Mouse (Mus musculus) kidney, adult 2 months (tissue): ENCODE results near the gene Cfap100. TPM values are rescaled to one million over a fixed set of nuclear protein-coding genes. Genes with fewer than 3 reads are reported as not detected.

Source experiments
- DNase-seq: peaks from one replicate; pipeline ENCODE4 v3.0.0; 2021
- H3K27ac ChIP-seq: fragments of 200-500 bp; 2 replicates; pipeline ENCODE4 v1.5.1; 2012; ENCODE audit warnings: low read depth, low read length, control low read depth, inconsistent platforms; ENCODE audit not compliant: insufficient read depth
- H3K27me3 ChIP-seq: fragments of 200-500 bp; replicated peaks from 2 replicates; pipeline ENCODE4 v1.6.1; 2012; ENCODE audit warnings: mild to moderate bottlenecking, moderate library complexity, low read length, inconsistent platforms; ENCODE audit not compliant: control insufficient read depth, insufficient read depth
- H3K36me3 ChIP-seq: fragments of 200-500 bp; 2 replicates; pipeline ENCODE4 v1.6.1; 2012; ENCODE audit warnings: mild to moderate bottlenecking, moderate library complexity, low read length, inconsistent platforms; ENCODE audit not compliant: control insufficient read depth, insufficient read depth
- H3K4me1 ChIP-seq: fragments of 200-500 bp; 2 replicates; pipeline ENCODE4 v1.6.1; 2011; ENCODE audit warnings: low read length; ENCODE audit not compliant: control insufficient read depth, insufficient read depth
- H3K4me3 ChIP-seq: fragments of 200-500 bp; 2 replicates; pipeline ENCODE4 v1.5.1; 2011; ENCODE audit warnings: mild to moderate bottlenecking, low read depth, low read length, control low read depth; ENCODE audit not compliant: insufficient read depth
- CTCF ChIP-seq: fragments of 200-500 bp; conservative IDR thresholded peaks from 2 replicates; pipeline ENCODE4 v1.5.1; 2011; ENCODE audit warnings: low read depth, mild to moderate bottlenecking, control low read depth, low read length, moderate library complexity, mixed read lengths; ENCODE audit not compliant: insufficient read depth, insufficient read length
- POLR2A ChIP-seq: fragments of 200-500 bp; IDR thresholded peaks from one replicate; pipeline ENCODE4 v1.6.1; 2011; ENCODE audit warnings: low read depth, low read length, control low read depth
- WGBS: fragments of 180-500 bp; shearing (Covaris S2); methylation state at CpG from one replicate; pipeline ENCODE4 v1.1.7; 2018; 5-methylcytosine and 5-hydroxymethylcytosine counted together
- polyA plus RNA-seq: library from polyadenylated mRNA; depleted of rRNA; stranded (reverse); fragments of >200 nt; gene quantifications from 2 replicates; pipeline ENCODE4 v1.2.3, GENCODE M21; 2012

Gene Cfap100
- polyA plus RNA-seq, 1 experiment: 0.05 TPM

DNA sequence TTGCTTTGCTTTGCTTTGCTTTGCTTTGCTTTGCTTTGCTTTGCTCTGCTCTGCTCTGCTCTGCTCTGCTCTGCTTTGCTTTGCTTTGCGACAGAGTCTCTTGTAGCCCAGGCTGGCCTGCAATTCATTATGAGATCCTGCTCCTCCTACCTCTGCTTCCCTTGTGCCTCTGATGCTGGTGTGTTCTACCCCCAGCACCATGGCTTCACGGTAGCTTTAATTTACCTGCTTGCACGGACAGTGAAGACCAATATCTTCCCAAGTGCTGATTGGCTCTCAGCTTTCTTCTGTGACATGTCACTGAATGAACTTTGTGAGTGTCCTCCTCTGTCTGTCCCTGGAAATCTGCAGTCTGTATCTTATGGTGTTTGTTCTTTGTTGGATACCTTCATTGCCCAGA lies 8.4 kb upstream of the Cfap100 start:
- Histone ChIP-seq H3K27me3 (no peaks in the 10 kb centered on the region), H3K36me3 (no peaks in the 10 kb centered on the region), H3K4me3 (no peak overlapping the region), H3K4me1 (no peaks in the 10 kb centered on the region), H3K27ac (no peak overlapping the region)
- TF ChIP-seq CTCF (no peak), POLR2A (no peak)
- DNase-seq: no peak
- WGBS: 94% methylated on average over 3 of the region's 3 CpGs

DNA sequence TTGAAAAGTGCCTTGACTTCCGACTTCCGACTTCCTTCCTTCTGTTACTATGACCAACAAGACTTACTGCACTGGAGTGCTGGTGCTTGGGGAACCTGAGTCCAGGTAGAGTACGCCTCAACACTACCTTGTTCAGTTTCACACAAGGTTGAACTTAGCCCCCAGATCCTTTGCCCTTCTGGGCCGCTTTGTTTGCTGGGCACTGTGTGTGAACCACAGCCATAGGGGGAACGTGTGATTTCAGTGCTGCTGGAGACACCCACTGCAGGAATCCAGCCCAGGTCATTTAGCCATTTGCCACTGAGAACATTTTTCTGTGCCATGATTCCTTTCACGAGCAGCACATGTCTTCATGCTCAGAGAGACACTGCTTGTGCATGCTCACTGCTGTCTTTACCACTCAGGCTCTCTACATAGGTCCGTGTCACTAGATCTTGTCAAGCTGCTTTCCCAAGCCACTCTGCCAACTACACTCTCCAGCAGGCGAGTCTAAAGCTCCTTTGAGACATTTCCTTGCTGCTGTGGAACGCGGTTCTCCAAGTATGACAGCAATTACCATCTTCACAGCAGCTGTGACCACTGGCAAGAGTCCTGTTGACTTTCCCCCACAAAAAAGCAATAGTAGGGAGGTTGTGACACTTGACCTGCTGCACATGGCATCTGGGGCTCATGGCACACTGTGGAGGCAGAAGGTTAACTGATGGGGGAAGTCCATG lies 7.8 kb upstream of the Cfap100 start:
- no peaks in the 10 kb centered on the region for H3K36me3 ChIP-seq
- no peaks in the 10 kb centered on the region for H3K27me3 ChIP-seq
- H3K4me1 ChIP-seq: no peaks in the 10 kb centered on the region
- TF ChIP-seq CTCF (no peak), POLR2A (no peak)
- 77% methylated on average over 10 of the region's 10 CpGs for WGBS
- DNase-seq: no peak
- no peak overlapping the region for H3K4me3 ChIP-seq
- no peak overlapping the region for H3K27ac ChIP-seq

DNA sequence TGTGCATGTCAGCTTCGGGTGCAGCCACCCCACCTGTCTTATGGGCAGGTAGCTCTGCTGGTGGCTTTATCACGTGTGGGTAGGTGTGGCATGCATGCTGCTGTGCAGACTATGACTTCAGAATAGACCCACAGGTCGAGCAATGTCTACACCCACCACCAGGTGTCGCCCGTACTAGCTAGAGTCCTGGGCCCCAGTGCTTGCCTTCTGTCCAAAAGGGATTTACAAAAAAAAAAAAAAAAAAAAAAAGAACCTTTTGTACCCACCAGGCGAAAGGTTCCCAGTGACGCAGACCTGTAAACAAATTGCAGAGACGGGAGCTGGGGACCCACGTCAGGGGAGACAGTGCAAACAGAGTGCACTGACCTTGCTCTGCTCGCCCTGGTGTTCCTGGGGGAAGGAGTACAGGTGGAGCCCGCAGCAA lies 6.6 kb upstream of the Cfap100 start:
- TF ChIP-seq POLR2A (no peak), CTCF (peak; percentile 78)
- H3K36me3 ChIP-seq: no peaks in the 10 kb centered on the region
- H3K4me3 ChIP-seq: no peak overlapping the region
- no peaks in the 10 kb centered on the region for H3K4me1 ChIP-seq
- no peak overlapping the region for H3K27ac ChIP-seq
- peak; percentile 93 for DNase-seq
- H3K27me3 ChIP-seq: no peaks in the 10 kb centered on the region
- WGBS: 12% methylated on average over 11 of the region's 11 CpGs

DNA sequence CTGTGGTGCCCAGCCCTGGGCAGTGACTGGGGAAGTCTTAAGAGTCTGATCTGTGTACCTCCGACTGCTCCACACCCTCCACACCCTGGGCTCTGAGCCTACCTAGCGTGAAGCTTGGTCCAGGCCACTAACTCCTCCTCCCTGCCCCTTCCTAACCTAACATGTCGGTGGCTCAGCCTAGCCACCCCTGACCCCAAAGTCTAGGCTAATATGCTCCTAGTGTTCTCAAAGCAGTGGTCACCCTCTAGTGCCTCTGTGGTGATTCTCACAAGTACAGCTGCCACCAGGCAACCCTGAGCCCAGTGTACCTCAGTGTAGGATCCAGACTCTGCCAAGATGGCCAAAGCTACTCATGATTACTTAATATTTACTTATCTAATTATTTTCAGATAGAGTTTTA lies 6.1 kb upstream of the Cfap100 start:
- Histone ChIP-seq H3K4me3 (no peak overlapping the region), H3K27ac (no peak overlapping the region), H3K36me3 (no peaks in the 10 kb centered on the region), H3K27me3 (no peaks in the 10 kb centered on the region), H3K4me1 (0 out of 2 replicates have a peak, but pooled peaks cover 3% of the 10 kb centered on the region)
- 60% methylated on average over 3 of the region's 3 CpGs for WGBS
- TF ChIP-seq POLR2A (no peak), CTCF (no peak)
- no peak for DNase-seq

DNA sequence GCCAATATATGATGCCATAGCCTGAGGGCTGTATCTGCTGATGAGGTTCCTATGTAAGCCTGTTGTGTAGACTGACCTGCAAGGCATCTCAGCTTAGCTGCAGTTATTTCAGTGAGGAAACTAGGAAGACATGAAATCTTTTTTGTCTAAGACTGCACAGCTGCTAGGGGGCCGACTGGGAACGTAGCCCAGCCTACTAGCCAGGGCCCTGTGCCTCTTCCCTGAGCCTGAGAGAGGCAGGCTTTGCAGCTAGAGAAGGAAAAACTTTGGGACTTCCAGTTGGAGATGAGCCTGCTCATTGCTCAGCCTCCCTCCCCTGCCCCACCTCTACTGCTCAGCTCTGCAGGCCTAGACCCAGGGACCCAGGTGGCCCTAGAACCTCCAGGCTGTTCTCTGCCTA lies 2.9 kb upstream of the Cfap100 start:
- H3K4me1 ChIP-seq: peaks cover 6% of the 10 kb centered on the region; the same call in 1 of the 2 replicates
- no peaks in the 10 kb centered on the region for H3K27me3 ChIP-seq
- H3K27ac ChIP-seq: no peak overlapping the region
- WGBS: 79% methylated on average over 2 of the region's 2 CpGs
- H3K36me3 ChIP-seq: no peaks in the 10 kb centered on the region
- no peak for TF ChIP-seq CTCF
- no peak for TF ChIP-seq POLR2A
- no peak overlapping the region for H3K4me3 ChIP-seq
- no peak for DNase-seq

DNA sequence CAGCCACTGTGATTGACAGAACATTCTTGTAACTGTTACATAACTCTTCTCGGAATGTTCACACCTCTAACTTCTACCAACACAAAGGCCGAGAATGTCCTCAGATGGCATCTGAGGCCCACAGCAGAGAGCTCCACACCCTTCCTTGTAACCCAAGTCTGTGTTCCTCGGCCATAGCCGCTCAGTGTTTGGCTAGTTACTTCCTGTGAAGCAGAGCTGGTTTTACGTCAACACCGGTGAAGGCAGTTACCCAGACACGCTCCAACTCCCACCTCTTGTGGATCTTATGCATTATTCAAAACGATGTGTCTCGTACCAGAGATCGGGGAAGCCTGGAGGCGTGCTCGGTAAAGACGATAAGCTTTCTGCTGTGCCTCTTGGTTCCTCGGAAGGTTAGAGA lies 1.3 kb upstream of the Cfap100 start:
- DNase-seq: peak; percentile 35
- Histone ChIP-seq H3K27ac (no peak overlapping the region), H3K4me3 (no peak overlapping the region), H3K4me1 (peaks cover 6% of the 10 kb centered on the region; the same call in 1 of the 2 replicates), H3K27me3 (no peaks in the 10 kb centered on the region), H3K36me3 (no peaks in the 10 kb centered on the region)
- no peak for TF ChIP-seq CTCF
- TF ChIP-seq POLR2A: no peak
- WGBS: 60% methylated on average over 14 of the region's 14 CpGs

DNA sequence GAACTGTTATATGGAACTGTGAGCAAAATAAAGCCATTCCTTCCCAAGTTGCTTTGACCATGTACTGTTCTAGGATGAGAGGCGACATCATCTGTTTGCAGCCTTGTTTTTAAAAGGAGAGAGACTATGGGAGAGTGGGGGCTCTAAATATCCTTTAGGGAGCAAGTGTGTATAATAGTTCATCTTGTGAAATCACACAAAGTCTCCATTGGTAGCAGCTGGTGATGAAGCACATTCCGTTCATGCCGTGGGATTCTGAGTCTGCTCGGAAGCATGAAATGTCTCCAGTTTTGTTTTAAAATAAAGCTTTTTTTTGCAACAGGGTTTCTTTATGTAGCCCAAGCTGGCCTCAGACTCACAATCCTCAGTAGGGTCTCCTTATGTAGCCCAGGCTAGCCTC lies 2.6 kb downstream of the Cfap100 start:
- Histone ChIP-seq H3K27me3 (no peaks in the 10 kb centered on the region), H3K4me3 (no peak overlapping the region), H3K27ac (no peak overlapping the region), H3K4me1 (peaks cover 6% of the 10 kb centered on the region; the same call in 1 of the 2 replicates), H3K36me3 (no peaks in the 10 kb centered on the region)
- 87% methylated on average over 4 of the region's 4 CpGs for WGBS
- DNase-seq: no peak
- no peak for TF ChIP-seq POLR2A
- TF ChIP-seq CTCF: no peak
